Mouse (Mus musculus) MEL (cell line): ENCODE data around the gene Patz1. TPM values are rescaled to one million over a fixed set of nuclear protein-coding genes. Genes with fewer than 3 reads are reported as not detected.

Experiments
- DNase-seq: peaks from one replicate; pipeline ENCODE4 v3.0.0; 2011; ENCODE audit warnings: low read depth, low spot score
- H3K27ac ChIP-seq: 2 replicates; pipeline ENCODE4 v1.5.1; 2012; ENCODE audit warnings: low read depth, mild to moderate bottlenecking, control low read depth, low read length, moderate library complexity; ENCODE audit not compliant: control insufficient read depth
- H3K27me3 ChIP-seq, 2 experiments: fragments of 150-350 bp in 1 of 2; sonication (generic) in 1 of 2; 2 replicates each; pipeline ENCODE4 v1.6.1; 2012; ENCODE audit warnings: low read length in 2 of 2, mild to moderate bottlenecking in 2 of 2, improper control_type of control experiment in 1 of 2, moderate library complexity in 1 of 2; ENCODE audit not compliant: insufficient read depth in 2 of 2, control insufficient read depth in 1 of 2
- H3K36me3 ChIP-seq, 2 experiments: 2 replicates each; pipeline ENCODE4 v1.6.1; 2012 to 2014; ENCODE audit warnings: low read length in 2 of 2, improper control_type of control experiment in 1 of 2, inconsistent platforms in 1 of 2, mild to moderate bottlenecking in 1 of 2; ENCODE audit not compliant: insufficient read depth in 2 of 2, control insufficient read depth in 1 of 2
- H3K4me1 ChIP-seq, 2 experiments: fragments of 150-350 bp in 1 of 2; sonication (generic) in 1 of 2; 2 replicates each; pipeline ENCODE4 v1.6.1; 2012; ENCODE audit warnings: low read length in 2 of 2, improper control_type of control experiment in 1 of 2, mild to moderate bottlenecking in 1 of 2; ENCODE audit not compliant: insufficient read depth in 2 of 2, control insufficient read depth in 1 of 2
- H3K4me3 ChIP-seq, 2 experiments: fragments of 150-350 bp in 1 of 2; sonication (generic) in 1 of 2; 2 replicates each; pipeline ENCODE4 v1.5.1; 2012; ENCODE audit warnings: low read depth in 2 of 2, low read length in 2 of 2, mild to moderate bottlenecking in 2 of 2, moderate library complexity in 2 of 2, control low read depth in 1 of 2, improper control_type of control experiment in 1 of 2; ENCODE audit not compliant: control insufficient read depth in 1 of 2, insufficient read depth in 1 of 2
- H3K79me2 ChIP-seq: 2 replicates; pipeline ENCODE4 v1.6.1; 2012; ENCODE audit warnings: mild to moderate bottlenecking, low read length, moderate library complexity; ENCODE audit not compliant: control insufficient read depth, poor library complexity, insufficient read depth
- H3K9ac ChIP-seq: 2 replicates; pipeline ENCODE4 v1.6.1; 2012; ENCODE audit warnings: low read depth, mild to moderate bottlenecking, control low read depth, low read length, moderate library complexity; ENCODE audit not compliant: control insufficient read depth, poor library complexity, severe bottlenecking
- H3K9me3 ChIP-seq: fragments of 150-350 bp; sonication (generic); replicated peaks from 2 replicates; pipeline ENCODE4 v1.6.1; 2012; ENCODE audit warnings: mild to moderate bottlenecking, low read length, improper control_type of control experiment, moderate library complexity; ENCODE audit not compliant: insufficient read depth
- CHD1 ChIP-seq: IDR thresholded peaks from 2 replicates; pipeline ENCODE4 v1.6.1; 2012; ENCODE audit warnings: low read depth, mild to moderate bottlenecking, inconsistent platforms, low read length, improper control_type of control experiment
- CHD2 ChIP-seq: IDR thresholded peaks from 2 replicates; pipeline ENCODE4 v1.6.1; 2011; ENCODE audit warnings: low read length, improper control_type of control experiment
- E2F4 ChIP-seq: IDR thresholded peaks from 2 replicates; pipeline ENCODE4 v1.6.1; 2011; ENCODE audit warnings: low read depth, low read length, improper control_type of control experiment, borderline replicate concordance
- ELF1 ChIP-seq: IDR thresholded peaks from 2 replicates; pipeline ENCODE4 v1.6.1; 2014; ENCODE audit warnings: low read depth, mild to moderate bottlenecking, inconsistent platforms, low read length, improper control_type of control experiment, moderate library complexity
- EP300 ChIP-seq, 2 experiments: IDR thresholded peaks; 2 replicates each; pipeline ENCODE4 v1.6.1; 2011; ENCODE audit warnings: improper control_type of control experiment in 2 of 2, low read length in 2 of 2, low read depth in 1 of 2, mild to moderate bottlenecking in 1 of 2
- GATA1 ChIP-seq: IDR thresholded peaks from 2 replicates; pipeline ENCODE4 v1.6.1; 2011; ENCODE audit warnings: low read depth, low read length, improper control_type of control experiment
- JUND ChIP-seq: IDR thresholded peaks from 2 replicates; pipeline ENCODE4 v1.6.1; 2011; ENCODE audit warnings: low read depth, mild to moderate bottlenecking, improper control_type of control experiment, low read length
- KAT2A ChIP-seq: conservative IDR thresholded peaks from 2 replicates; pipeline ENCODE4 v1.6.1; 2012; ENCODE audit warnings: low read depth, low read length, improper control_type of control experiment, inconsistent platforms
- MAX ChIP-seq: IDR thresholded peaks from 2 replicates; pipeline ENCODE4 v1.6.1; 2011; ENCODE audit warnings: low read length, improper control_type of control experiment
- MXI1 ChIP-seq: IDR thresholded peaks from 2 replicates; pipeline ENCODE4 v1.6.1; 2011; ENCODE audit warnings: mild to moderate bottlenecking, low read depth, low read length, improper control_type of control experiment
- MYB ChIP-seq: IDR thresholded peaks from 2 replicates; pipeline ENCODE4 v1.6.1; 2011; ENCODE audit warnings: mild to moderate bottlenecking, low read depth, low read length, improper control_type of control experiment
- MYC ChIP-seq: IDR thresholded peaks from 2 replicates; pipeline ENCODE4 v1.6.1; 2011; ENCODE audit warnings: low read depth, mild to moderate bottlenecking, low read length, improper control_type of control experiment, moderate library complexity
- NRF1 ChIP-seq: IDR thresholded peaks from 2 replicates; pipeline ENCODE4 v1.6.1; 2014; ENCODE audit warnings: low read depth, mild to moderate bottlenecking, inconsistent platforms, low read length, improper control_type of control experiment, moderate library complexity; ENCODE audit not compliant: poor library complexity, insufficient read depth, severe bottlenecking
- POLR2A ChIP-seq, 2 experiments: IDR thresholded peaks; 2 replicates each; pipeline ENCODE4 v1.6.1; 2011 to 2012; ENCODE audit warnings: low read length in 2 of 2, mild to moderate bottlenecking in 2 of 2, control low read depth in 1 of 2, improper control_type of control experiment in 1 of 2, low read depth in 1 of 2, moderate library complexity in 1 of 2; ENCODE audit not compliant: control insufficient read depth in 1 of 2, insufficient read depth in 1 of 2, poor library complexity in 1 of 2
- POLR2AphosphoS2 ChIP-seq: IDR thresholded peaks from 2 replicates; pipeline ENCODE4 v1.6.1; 2011; ENCODE audit warnings: low read length, improper control_type of control experiment
- POLR2AphosphoS5 ChIP-seq: IDR thresholded peaks from 2 replicates; pipeline ENCODE4 v1.6.1; 2012; ENCODE audit warnings: low read depth, borderline replicate concordance, mild to moderate bottlenecking, inconsistent platforms, low read length, moderate library complexity, mixed read lengths
- RAD21 ChIP-seq: IDR thresholded peaks from 2 replicates; pipeline ENCODE4 v1.6.1; 2011; ENCODE audit warnings: mild to moderate bottlenecking, low read depth, low read length, improper control_type of control experiment
- RCOR1 ChIP-seq: IDR thresholded peaks from 2 replicates; pipeline ENCODE4 v1.6.1; 2012; ENCODE audit warnings: low read depth, mild to moderate bottlenecking, inconsistent platforms, low read length, improper control_type of control experiment
- SIN3A ChIP-seq: IDR thresholded peaks from 2 replicates; pipeline ENCODE4 v1.6.1; 2012; ENCODE audit warnings: low read length, improper control_type of control experiment, inconsistent platforms
- TAL1 ChIP-seq: IDR thresholded peaks from 2 replicates; pipeline ENCODE4 v1.6.1; 2012; ENCODE audit warnings: mild to moderate bottlenecking, inconsistent platforms, low read length, moderate library complexity, mixed read lengths
- TBP ChIP-seq: IDR thresholded peaks from 2 replicates; pipeline ENCODE4 v1.8.0; 2011; ENCODE audit warnings: low read depth, low read length, improper control_type of control experiment
- TCF12 ChIP-seq: IDR thresholded peaks from 2 replicates; pipeline ENCODE4 v1.6.1; 2014; ENCODE audit warnings: low read depth, mild to moderate bottlenecking, inconsistent platforms, low read length, improper control_type of control experiment, moderate library complexity
- UBTF ChIP-seq: IDR thresholded peaks from 2 replicates; pipeline ENCODE4 v1.6.1; 2012; ENCODE audit warnings: low read depth, mild to moderate bottlenecking, inconsistent platforms, low read length, improper control_type of control experiment, moderate library complexity, borderline replicate concordance; ENCODE audit not compliant: insufficient read depth
- USF1 ChIP-seq: IDR thresholded peaks from 2 replicates; pipeline ENCODE4 v1.6.1; 2014; ENCODE audit warnings: low read depth, mild to moderate bottlenecking, inconsistent platforms, low read length, improper control_type of control experiment, moderate library complexity
- USF2 ChIP-seq, 2 experiments: IDR thresholded peaks; 2 replicates each; pipeline ENCODE4 v1.6.1; 2011 to 2012; ENCODE audit warnings: improper control_type of control experiment in 2 of 2, low read length in 2 of 2, borderline replicate concordance in 1 of 2, inconsistent platforms in 1 of 2, low read depth in 1 of 2, mild to moderate bottlenecking in 1 of 2; ENCODE audit not compliant: insufficient read depth in 1 of 2
- ZC3H11A ChIP-seq: IDR thresholded peaks from 2 replicates; pipeline ENCODE4 v1.6.1; 2012; ENCODE audit warnings: low read depth, mild to moderate bottlenecking, inconsistent platforms, low read length, improper control_type of control experiment
- ZMIZ1 ChIP-seq: IDR thresholded peaks from 2 replicates; pipeline ENCODE4 v1.6.1; 2012; ENCODE audit warnings: low read depth, mild to moderate bottlenecking, inconsistent platforms, low read length, improper control_type of control experiment, moderate library complexity
- polyA plus RNA-seq, 2 experiments: library from polyadenylated mRNA; stranded (reverse) in 1 of 2; unstranded in 1 of 2; fragments of >175 nt in 1 of 2; fragments of >200 nt in 1 of 2; gene quantifications; 2 replicates each; pipeline versions ENCODE4 v1.2.1 to v1.2.4; 2012; ENCODE audit warnings: low replicate concordance in 2 of 2, low read depth in 1 of 2; ENCODE audit not compliant: insufficient read length in 2 of 2, insufficient read depth in 1 of 2, missing spikeins in 1 of 2
- total RNA-seq: library from RNA; depleted of rRNA; stranded (reverse); fragments of 300-350 nt; gene quantifications from 2 replicates; pipeline ENCODE4 v1.2.3, GENCODE M21; 2012

The Patz1 gene
- total and polyA plus RNA-seq, 3 experiments, result 63.1 to 63.5 TPM; not detected in 1

DNA sequence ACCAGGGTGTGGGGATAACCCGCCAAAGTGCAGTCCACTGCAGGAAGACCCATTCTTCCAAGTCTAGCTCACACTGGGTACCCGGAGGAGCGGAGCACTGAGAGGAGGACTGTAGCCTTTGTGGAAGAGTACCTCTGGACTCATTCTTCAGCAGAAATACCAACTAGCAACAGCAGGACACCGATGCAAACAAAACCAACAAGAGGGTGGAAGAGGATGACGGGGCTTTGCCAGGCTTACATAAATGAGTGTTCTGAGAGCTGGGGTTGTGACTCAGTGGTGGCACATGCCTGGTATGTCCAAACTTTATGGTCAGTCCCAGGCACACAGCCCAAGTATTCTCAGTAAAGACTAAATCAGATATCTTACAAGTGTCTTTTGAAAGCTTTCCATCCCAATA lies 12.4 kb downstream of the Patz1 start:
- H3K9me3 ChIP-seq, result no peaks in the 10 kb centered on the region
- H3K4me3 ChIP-seq, result no peak overlapping the region
- peaks cover 0 to 49% of the 10 kb centered on the region in 2 experiments; a peak in 2 of 4 replicates for H3K36me3 ChIP-seq
- H3K4me1 ChIP-seq, result no peaks in the 10 kb centered on the region
- DNase-seq, result no peak
- H3K27ac ChIP-seq, result no peak overlapping the region
- TF ChIP-seq TAL1, result no peak
- TF ChIP-seq MYC, result no peak
- TF ChIP-seq E2F4, result no peak
- no peak for TF ChIP-seq EP300 (IDR thresholded peaks at IDR 0.05; ENCODE audit: low read depth in 1 of 2, low read length in 2 of 2)
- no peak for TF ChIP-seq SIN3A
- no peak for TF ChIP-seq TCF12
- TF ChIP-seq TBP, result no peak
- TF ChIP-seq KAT2A, result no peak
- no peak for TF ChIP-seq MAX
- TF ChIP-seq USF1, result no peak
- no peak for TF ChIP-seq CHD1
- TF ChIP-seq ZMIZ1, result no peak
- no peak for TF ChIP-seq CHD2
- TF ChIP-seq, all 39 proteins: peak for 0
- Histone ChIP-seq H3K27me3 (no peaks in the 10 kb centered on the region), H3K9ac (no peak overlapping the region), H3K79me2 (no peaks in the 10 kb centered on the region; the same call in 1 of the 2 replicates)

DNA sequence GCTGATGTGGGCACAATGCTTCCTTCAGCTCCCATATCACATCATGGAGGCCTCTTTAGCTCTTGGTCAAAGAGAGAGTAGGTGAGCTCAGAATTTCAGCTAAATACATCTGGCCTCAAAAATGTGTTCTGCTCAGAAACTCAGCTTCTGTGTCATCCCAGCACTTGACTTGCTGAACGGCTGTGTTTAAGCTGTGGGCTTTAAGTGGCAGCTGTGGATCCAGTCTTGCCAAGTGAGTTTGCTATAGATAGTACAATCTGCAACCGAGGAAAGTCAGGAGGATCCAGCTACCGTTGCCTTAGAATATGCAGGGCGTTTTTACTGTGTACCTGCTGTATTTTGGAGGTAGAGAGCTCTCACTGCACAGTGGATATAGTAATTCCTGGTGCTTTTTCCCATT lies 13.7 kb downstream of the Patz1 start:
- no peak overlapping the region for H3K9ac ChIP-seq
- H3K36me3 ChIP-seq, result peaks cover 0 to 49% of the 10 kb centered on the region in 2 experiments; a peak in 2 of 4 replicates
- H3K9me3 ChIP-seq, result no peaks in the 10 kb centered on the region
- no peak for DNase-seq
- no peak overlapping the region for H3K27ac ChIP-seq
- TF ChIP-seq RAD21 (no peak), ZC3H11A (no peak), USF2 (IDR thresholded peaks at IDR 0.05; ENCODE audit: borderline replicate concordance in 1 of 2, insufficient read depth in 1 of 2, low read depth in 1 of 2, low read length in 2 of 2) (no peak), UBTF (no peak), POLR2AphosphoS2 (no peak), NRF1 (no peak), JUND (no peak), SIN3A (no peak), ELF1 (no peak), MYB (no peak), GATA1 (no peak), RCOR1 (no peak), POLR2AphosphoS5 (no peak), TAL1 (no peak), MXI1 (no peak), MYC (no peak), POLR2A (IDR thresholded peaks at IDR 0.05; ENCODE audit: control insufficient read depth in 1 of 2, insufficient read depth in 1 of 2, low read depth in 1 of 2, low read length in 2 of 2, poor library complexity in 1 of 2) (no peak; a peak in 1 of 4 replicates), KAT2A (no peak)
- no peak overlapping the region for H3K4me3 ChIP-seq
- no peaks in the 10 kb centered on the region for H3K27me3 ChIP-seq
- H3K4me1 ChIP-seq, result no peaks in the 10 kb centered on the region
- H3K79me2 ChIP-seq, result no peaks in the 10 kb centered on the region; the same call in 1 of the 2 replicates
